Mouse (Mus musculus): ENCODE results near the gene Cln5. TPM values are rescaled to one million over a fixed set of nuclear protein-coding genes. Genes with fewer than 3 reads are reported as not detected.

Cln5 gene
- polyA plus RNA-seq (2014; fragmentation: Nextera tagmentation; extraction: Ambion mirVana) = 27.9 and 29.8 TPM in 2 replicates

DNA sequence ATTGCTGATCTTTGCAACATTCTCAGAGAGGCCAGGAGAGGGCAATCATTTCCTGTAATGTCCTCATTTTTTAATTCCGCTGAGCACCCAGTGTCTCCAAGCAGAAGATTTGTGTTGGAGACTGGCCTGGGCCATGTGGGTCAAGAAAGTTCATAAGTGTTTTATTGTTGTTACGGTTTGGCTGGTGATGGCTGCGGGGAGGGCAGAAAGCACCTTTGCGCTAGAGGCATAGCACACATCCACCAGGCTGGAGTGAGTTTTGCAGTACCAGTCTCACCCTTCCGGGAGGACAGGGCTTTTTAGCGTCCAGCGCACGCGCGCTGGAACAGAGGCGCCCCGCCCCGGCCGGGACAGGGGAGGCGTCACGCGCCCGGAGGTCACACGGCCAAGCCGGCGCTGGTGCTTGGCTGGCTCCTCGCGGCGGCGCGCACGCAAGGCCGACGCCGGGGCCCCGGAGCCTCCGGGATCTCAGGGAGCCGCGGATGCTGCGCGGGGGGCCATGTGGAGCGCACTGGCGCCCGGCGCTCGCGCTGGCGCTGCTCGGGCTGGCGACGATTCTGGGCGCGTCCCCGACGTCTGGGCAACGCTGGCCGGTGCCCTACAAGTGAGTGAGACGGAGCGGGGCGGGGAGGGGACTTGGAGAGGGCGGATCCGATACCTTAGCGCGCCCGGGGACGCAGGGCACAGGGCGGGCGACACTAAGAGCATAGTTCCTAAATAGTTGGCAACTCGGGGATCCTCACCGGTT, at the start of gene Cln5:
Cln5 (plus strand) TSS at position 353 of the 748 bp plus-strand sequence.
- peak within 1 kb of the TSS; percentile 72 for H3K9ac ChIP-seq (ENCODE audit: low read length)
- H3K4me3 ChIP-seq (ENCODE audit: low read depth, low read length) = peak within 1 kb of the TSS; percentile 72
- ATAC-seq (ENCODE audit: insufficient number of reproducible peaks, low FRiP score, low TSS enrichment, low read depth) (peak; percentile 98), DNase-seq (ENCODE audit: low spot score) (peak; percentile 93)
- H3K4me2 ChIP-seq (ENCODE audit: low read depth, severe bottlenecking) = peak within 1 kb of the TSS; percentile 88
- H3K36me3 ChIP-seq (ENCODE audit: control insufficient read depth, insufficient read depth, low read length) = peaks cover 5% of the 10 kb centered on the region; the same call in 1 of the 2 replicates
- 0 out of 2 replicates have a peak, but pooled peaks cover 3% of the 10 kb centered on the region for H3K4me1 ChIP-seq (ENCODE audit: control insufficient read depth, insufficient read depth, low read length)
- WGBS = under 1% methylated on average over 65 of the region's 65 CpGs
- peak within 1 kb of the TSS; percentile 52; the same call in 1 of the 2 replicates for H3K27ac ChIP-seq (replicated peaks; ENCODE audit: low read depth, low read length)
- no peaks in the 10 kb centered on the region for H3K9me3 ChIP-seq (ENCODE audit: control insufficient read depth, low read length)
- H3K27me3 ChIP-seq (ENCODE audit: control insufficient read depth, insufficient read depth, low read length) = no peaks in the 10 kb centered on the region

DNA sequence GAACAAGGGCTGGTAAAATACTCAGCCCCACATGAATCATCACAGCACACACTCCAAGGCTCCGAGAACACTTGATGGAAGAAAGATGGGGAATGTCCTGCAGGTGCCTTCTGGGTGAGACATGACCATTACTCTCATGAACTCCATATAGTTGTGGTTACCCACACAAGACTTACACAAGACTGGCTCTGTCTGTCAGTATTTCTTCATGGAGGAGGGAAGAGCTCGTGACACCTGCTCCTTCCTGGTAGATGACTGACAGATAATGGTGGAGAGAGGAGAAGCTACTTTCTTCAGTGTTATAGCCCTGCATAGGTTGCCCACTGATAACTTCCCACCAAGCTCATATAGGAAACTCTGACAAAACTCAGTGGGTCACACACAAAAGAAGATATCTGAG, 40.8 kb upstream of the Cln5 start:
- H3K36me3 ChIP-seq (ENCODE audit: control insufficient read depth, insufficient read depth, low read length) = no peaks in the 10 kb centered on the region
- DNase-seq (ENCODE audit: low spot score) = no peak
- no peak overlapping the region for H3K9ac ChIP-seq (ENCODE audit: low read length)
- H3K4me3 ChIP-seq (ENCODE audit: low read depth, low read length) = no peak overlapping the region
- H3K27ac ChIP-seq (replicated peaks; ENCODE audit: low read depth, low read length) = no peak overlapping the region
- no peak overlapping the region for H3K4me2 ChIP-seq (ENCODE audit: low read depth, severe bottlenecking)
- H3K27me3 ChIP-seq (ENCODE audit: control insufficient read depth, insufficient read depth, low read length) = no peaks in the 10 kb centered on the region
- no peaks in the 10 kb centered on the region for H3K9me3 ChIP-seq (ENCODE audit: control insufficient read depth, low read length)
- ATAC-seq (ENCODE audit: insufficient number of reproducible peaks, low FRiP score, low TSS enrichment, low read depth) = no peak
- 84% methylated on average over 2 of the region's 2 CpGs for WGBS
- no peaks in the 10 kb centered on the region for H3K4me1 ChIP-seq (ENCODE audit: control insufficient read depth, insufficient read depth, low read length)

DNA sequence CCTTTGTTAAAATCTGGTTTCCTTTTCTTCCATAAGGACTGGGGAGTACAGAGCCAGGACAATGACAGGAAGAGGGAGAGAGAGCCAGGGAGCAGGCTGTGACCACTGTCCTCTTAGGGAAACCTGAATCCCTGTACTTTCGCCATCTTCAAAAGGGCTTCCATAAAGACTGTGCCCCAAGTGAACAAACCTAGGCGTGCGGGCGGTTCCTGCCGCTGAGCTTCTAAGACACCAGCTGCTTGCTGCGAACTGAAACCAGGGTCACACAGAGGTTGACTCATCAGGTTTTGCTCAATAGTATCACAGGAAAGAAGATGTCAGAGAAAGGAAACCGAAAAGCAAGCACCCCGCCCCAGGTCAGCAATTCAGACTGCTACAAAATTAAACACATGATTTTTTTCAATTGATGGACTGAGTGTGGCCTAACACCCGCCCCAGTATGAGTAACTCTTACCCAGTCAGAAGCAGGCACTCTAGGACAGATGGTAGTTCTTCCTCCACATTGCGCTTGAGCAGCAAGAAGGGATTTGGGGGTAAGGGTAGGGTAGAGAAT, 36.7 kb upstream of the Cln5 start:
- no peaks in the 10 kb centered on the region for H3K36me3 ChIP-seq (ENCODE audit: control insufficient read depth, insufficient read depth, low read length)
- H3K9ac ChIP-seq (ENCODE audit: low read length) = no peak overlapping the region
- no peak overlapping the region for H3K4me2 ChIP-seq (ENCODE audit: low read depth, severe bottlenecking)
- no peak for DNase-seq (ENCODE audit: low spot score)
- no peak overlapping the region for H3K4me3 ChIP-seq (ENCODE audit: low read depth, low read length)
- WGBS = 83% methylated on average over 10 of the region's 10 CpGs
- no peak overlapping the region for H3K27ac ChIP-seq (replicated peaks; ENCODE audit: low read depth, low read length)
- H3K9me3 ChIP-seq (ENCODE audit: control insufficient read depth, low read length) = no peaks in the 10 kb centered on the region
- no peak for ATAC-seq (ENCODE audit: insufficient number of reproducible peaks, low FRiP score, low TSS enrichment, low read depth)
- H3K4me1 ChIP-seq (ENCODE audit: control insufficient read depth, insufficient read depth, low read length) = no peaks in the 10 kb centered on the region
- no peaks in the 10 kb centered on the region for H3K27me3 ChIP-seq (ENCODE audit: control insufficient read depth, insufficient read depth, low read length)

DNA sequence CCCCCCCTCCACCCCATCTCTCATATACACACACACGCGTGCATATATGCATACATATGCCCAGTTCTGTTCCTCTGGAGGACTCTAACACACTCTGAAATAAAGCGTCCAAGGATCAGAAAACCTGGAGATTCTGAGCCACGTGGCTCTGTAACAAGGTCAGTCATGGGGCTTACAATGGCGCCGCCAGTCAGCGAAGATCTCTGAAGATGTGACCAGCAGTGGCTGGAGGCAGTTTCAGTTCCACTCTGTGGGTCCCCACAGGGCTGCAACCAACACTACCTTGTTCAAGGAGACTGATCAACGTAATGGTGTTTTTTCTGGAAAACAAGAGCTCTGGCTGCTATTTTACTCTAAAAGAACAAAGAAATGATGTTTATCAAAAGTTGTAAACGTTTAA, 35.9 kb upstream of the Cln5 start:
- Histone ChIP-seq H3K4me3 (ENCODE audit: low read depth, low read length) (no peak overlapping the region), H3K9ac (ENCODE audit: low read length) (no peak overlapping the region), H3K4me1 (ENCODE audit: control insufficient read depth, insufficient read depth, low read length) (no peaks in the 10 kb centered on the region), H3K27me3 (ENCODE audit: control insufficient read depth, insufficient read depth, low read length) (no peaks in the 10 kb centered on the region), H3K27ac (replicated peaks; ENCODE audit: low read depth, low read length) (no peak overlapping the region), H3K36me3 (ENCODE audit: control insufficient read depth, insufficient read depth, low read length) (no peaks in the 10 kb centered on the region), H3K4me2 (ENCODE audit: low read depth, severe bottlenecking) (no peak overlapping the region), H3K9me3 (ENCODE audit: control insufficient read depth, low read length) (no peaks in the 10 kb centered on the region)
- no peak for ATAC-seq (ENCODE audit: insufficient number of reproducible peaks, low FRiP score, low TSS enrichment, low read depth)
- WGBS = 91% methylated on average over 9 of the region's 9 CpGs
- no peak for DNase-seq (ENCODE audit: low spot score)

DNA sequence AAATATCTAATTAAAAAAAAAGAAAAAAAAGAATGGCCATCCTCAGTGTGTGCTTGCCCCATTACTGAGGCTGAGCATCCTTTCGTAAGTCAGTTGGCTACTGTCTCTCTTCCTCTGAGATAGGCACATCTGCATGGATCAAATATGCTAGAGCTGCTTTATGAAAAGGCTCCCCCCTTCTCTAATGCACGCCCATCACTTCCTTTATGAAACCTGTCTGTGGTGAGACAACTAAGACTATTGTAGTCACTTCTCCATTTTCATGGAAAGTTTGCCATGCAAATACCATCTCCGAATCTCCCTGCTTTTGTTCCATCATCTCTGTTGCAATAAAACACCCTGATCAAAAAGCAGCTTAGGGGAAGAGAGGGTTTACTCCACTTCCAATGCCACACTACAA, 33.0 kb upstream of the Cln5 start:
- Histone ChIP-seq H3K27ac (replicated peaks; ENCODE audit: low read depth, low read length) (no peak overlapping the region), H3K4me2 (ENCODE audit: low read depth, severe bottlenecking) (no peak overlapping the region), H3K9ac (ENCODE audit: low read length) (no peak overlapping the region), H3K36me3 (ENCODE audit: control insufficient read depth, insufficient read depth, low read length) (no peaks in the 10 kb centered on the region), H3K4me3 (ENCODE audit: low read depth, low read length) (no peak overlapping the region), H3K9me3 (ENCODE audit: control insufficient read depth, low read length) (no peaks in the 10 kb centered on the region), H3K4me1 (ENCODE audit: control insufficient read depth, insufficient read depth, low read length) (no peaks in the 10 kb centered on the region), H3K27me3 (ENCODE audit: control insufficient read depth, insufficient read depth, low read length) (no peaks in the 10 kb centered on the region)
- ATAC-seq (ENCODE audit: insufficient number of reproducible peaks, low FRiP score, low TSS enrichment, low read depth) = no peak
- WGBS = 89% methylated on average over 3 of the region's 3 CpGs
- DNase-seq (ENCODE audit: low spot score) = no peak

DNA sequence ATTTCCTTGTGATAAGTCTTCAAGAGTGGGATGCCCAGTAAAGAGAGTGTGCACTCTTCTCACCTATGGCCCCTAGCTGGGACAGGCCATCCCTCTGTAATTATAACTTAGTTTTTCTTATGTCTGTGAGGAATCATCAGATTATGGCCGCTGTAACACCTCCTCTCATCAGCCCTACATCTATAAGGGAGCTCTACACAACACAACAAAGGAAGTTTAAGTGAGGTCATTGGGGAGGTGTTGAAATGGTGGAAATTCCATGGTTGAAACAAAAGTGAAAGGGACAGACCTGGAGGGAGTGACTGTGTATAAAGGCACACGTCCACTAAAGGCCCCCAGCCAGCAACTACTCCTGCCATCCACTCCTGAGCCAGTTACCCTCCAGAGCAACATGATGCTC, 23.3 kb upstream of the Cln5 start, which contains the start of gene Acod1:
Acod1 (plus strand) TSS at position 301 of the 400 bp plus-strand sequence.
- H3K4me1 ChIP-seq (ENCODE audit: control insufficient read depth, insufficient read depth, low read length) = no peaks in the 10 kb centered on the region
- no peak within 1 kb of the TSS for H3K9ac ChIP-seq (ENCODE audit: low read length)
- ATAC-seq (ENCODE audit: insufficient number of reproducible peaks, low FRiP score, low TSS enrichment, low read depth) (no peak), DNase-seq (ENCODE audit: low spot score) (no peak)
- no peaks in the 10 kb centered on the region for H3K27me3 ChIP-seq (ENCODE audit: control insufficient read depth, insufficient read depth, low read length)
- H3K9me3 ChIP-seq (ENCODE audit: control insufficient read depth, low read length) = no peaks in the 10 kb centered on the region
- WGBS = 88% methylated on average over 2 of the region's 2 CpGs
- H3K36me3 ChIP-seq (ENCODE audit: control insufficient read depth, insufficient read depth, low read length) = no peaks in the 10 kb centered on the region
- no peak within 1 kb of the TSS for H3K4me3 ChIP-seq (ENCODE audit: low read depth, low read length)
- H3K27ac ChIP-seq (replicated peaks; ENCODE audit: low read depth, low read length) = no peak within 1 kb of the TSS
- H3K4me2 ChIP-seq (ENCODE audit: low read depth, severe bottlenecking) = no peak within 1 kb of the TSS

DNA sequence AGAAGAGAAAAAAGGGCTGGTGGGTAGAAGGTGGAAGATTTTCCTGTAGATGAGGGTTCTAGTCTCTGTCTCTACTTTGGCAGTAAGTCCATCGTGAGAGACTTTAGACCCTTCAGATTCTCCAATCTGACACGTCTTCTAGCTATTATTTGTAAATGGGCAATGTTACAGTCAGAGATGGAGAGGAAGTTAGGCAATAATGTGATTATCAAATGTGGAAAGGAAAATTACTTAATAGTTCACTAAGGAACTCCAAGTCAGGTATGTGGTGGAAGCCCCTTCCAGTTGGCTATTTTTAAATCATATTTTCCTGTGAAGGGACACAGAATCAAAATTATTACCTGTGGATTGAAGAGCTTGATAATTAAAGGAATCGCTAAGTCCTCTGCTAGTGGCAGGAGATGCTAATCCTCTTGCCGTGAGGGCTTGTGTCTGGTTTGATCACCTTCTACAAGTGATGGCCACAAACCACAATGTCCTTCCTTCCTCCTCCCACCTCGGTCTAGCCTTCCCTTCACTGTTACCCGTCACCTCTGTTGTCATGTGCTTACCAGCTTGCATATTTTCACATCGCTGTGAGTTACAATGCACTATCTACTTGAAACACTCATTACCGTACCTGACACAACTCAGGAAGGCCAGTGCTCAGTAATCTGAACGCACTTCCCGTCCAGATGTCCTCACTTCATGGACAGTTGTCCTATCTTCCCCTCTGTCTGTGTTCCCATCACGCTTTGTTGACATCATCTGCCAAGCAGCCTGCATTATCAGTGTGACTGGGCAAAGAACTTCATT, 21.5 kb upstream of the Cln5 start:
- Histone ChIP-seq H3K4me1 (ENCODE audit: control insufficient read depth, insufficient read depth, low read length) (no peaks in the 10 kb centered on the region), H3K4me3 (ENCODE audit: low read depth, low read length) (no peak overlapping the region), H3K27ac (replicated peaks; ENCODE audit: low read depth, low read length) (no peak overlapping the region), H3K27me3 (ENCODE audit: control insufficient read depth, insufficient read depth, low read length) (no peaks in the 10 kb centered on the region), H3K9me3 (ENCODE audit: control insufficient read depth, low read length) (no peaks in the 10 kb centered on the region), H3K4me2 (ENCODE audit: low read depth, severe bottlenecking) (no peak overlapping the region), H3K36me3 (ENCODE audit: control insufficient read depth, insufficient read depth, low read length) (no peaks in the 10 kb centered on the region), H3K9ac (ENCODE audit: low read length) (no peak overlapping the region)
- ATAC-seq (ENCODE audit: insufficient number of reproducible peaks, low FRiP score, low TSS enrichment, low read depth) (no peak), DNase-seq (ENCODE audit: low spot score) (no peak)
- WGBS = 87% methylated on average over 11 of the region's 11 CpGs

DNA sequence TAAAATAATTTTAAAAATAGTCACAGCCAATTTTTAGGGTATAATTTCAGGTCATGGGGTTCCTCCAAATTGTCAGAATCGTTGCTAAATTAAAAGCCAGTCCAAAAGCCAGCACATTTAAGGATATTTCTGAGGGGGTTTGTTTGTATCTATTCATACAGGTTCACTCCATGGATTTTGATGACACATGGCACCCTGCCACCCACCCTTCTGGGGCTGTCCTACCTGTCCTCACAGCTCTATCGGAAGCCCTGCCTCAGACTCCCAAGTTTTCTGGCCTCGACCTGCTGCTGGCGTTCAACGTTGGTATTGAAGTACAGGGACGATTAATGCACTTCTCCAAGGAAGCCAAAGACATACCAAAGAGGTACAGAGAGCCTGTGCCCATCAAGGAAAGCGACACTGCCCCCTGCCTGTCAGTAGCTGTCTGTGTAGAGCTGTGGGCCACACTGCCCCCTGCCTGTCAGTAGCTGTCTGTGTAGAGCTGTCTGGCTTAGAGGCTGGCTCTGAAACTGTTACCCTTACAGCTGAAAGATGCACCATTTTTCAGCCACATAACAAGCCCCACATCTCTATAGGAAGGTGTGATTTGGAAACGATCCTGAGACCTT, 18.8 kb upstream of the Cln5 start:
- peak; percentile 81 for ATAC-seq (ENCODE audit: insufficient number of reproducible peaks, low FRiP score, low TSS enrichment, low read depth)
- H3K27ac ChIP-seq (replicated peaks; ENCODE audit: low read depth, low read length) = no peak overlapping the region

More for the DNA sequence above, 18.8 kb upstream of the Cln5 start:
- WGBS = 38% methylated on average over 8 of the region's 8 CpGs
- H3K9me3 ChIP-seq (ENCODE audit: control insufficient read depth, low read length) = no peaks in the 10 kb centered on the region
- H3K4me3 ChIP-seq (ENCODE audit: low read depth, low read length) = no peak overlapping the region
- no peaks in the 10 kb centered on the region for H3K4me1 ChIP-seq (ENCODE audit: control insufficient read depth, insufficient read depth, low read length)
- H3K4me2 ChIP-seq (ENCODE audit: low read depth, severe bottlenecking) = no peak overlapping the region
- DNase-seq (ENCODE audit: low spot score) = peak; percentile 80
- no peaks in the 10 kb centered on the region for H3K36me3 ChIP-seq (ENCODE audit: control insufficient read depth, insufficient read depth, low read length)
- no peaks in the 10 kb centered on the region for H3K27me3 ChIP-seq (ENCODE audit: control insufficient read depth, insufficient read depth, low read length)
- H3K9ac ChIP-seq (ENCODE audit: low read length) = no peak overlapping the region
